Mouse (Mus musculus) midbrain, postnatal 0 days (tissue): ENCODE data around the gene Ttc4. TPM values are rescaled to one million over a fixed set of nuclear protein-coding genes. Genes with fewer than 3 reads are reported as not detected.

ENCODE experiments used
- ATAC-seq: fragments of 200-750 bp; cut with Nextera tagmentation; 2 replicates; pipeline ENCODE4 v1.8.0; 2017; ENCODE audit warnings: moderate number of reproducible peaks, mild to moderate bottlenecking, moderate TSS enrichment, moderate library complexity; ENCODE audit not compliant: low FRiP score
- DNase-seq: peaks from one replicate; pipeline ENCODE4 v3.0.0-alpha.2; 2015; ENCODE audit warnings: low spot score
- H3K27ac ChIP-seq: fragments of 300-500 bp; sonication (generic); 2 replicates; pipeline ENCODE4 v1.5.1; 2014; ENCODE audit warnings: low read depth, mild to moderate bottlenecking, low read length, mixed read lengths
- H3K27me3 ChIP-seq: fragments of 300-500 bp; sonication (generic); 2 replicates; pipeline ENCODE4 v1.6.1; 2014; ENCODE audit warnings: low read length, control low read depth, mixed read lengths; ENCODE audit not compliant: insufficient read depth
- H3K36me3 ChIP-seq: fragments of 300-500 bp; sonication (generic); 2 replicates; pipeline ENCODE4 v1.6.1; 2014; ENCODE audit warnings: low read length, control low read depth, mixed read lengths; ENCODE audit not compliant: insufficient read depth
- H3K4me1 ChIP-seq: fragments of 300-500 bp; sonication (generic); 2 replicates; pipeline ENCODE4 v1.6.1; 2014; ENCODE audit warnings: mild to moderate bottlenecking, control low read depth, antibody characterized with exemption, low read length, mixed read lengths; ENCODE audit not compliant: insufficient read depth
- H3K4me2 ChIP-seq: fragments of 300-500 bp; sonication (generic); 2 replicates; pipeline ENCODE4 v1.6.1; 2014; ENCODE audit warnings: low read depth, mild to moderate bottlenecking, low read length, mixed read lengths; ENCODE audit not compliant: poor library complexity, severe bottlenecking
- H3K4me3 ChIP-seq: fragments of 300-500 bp; sonication (generic); 2 replicates; pipeline ENCODE4 v1.5.1; 2014; ENCODE audit warnings: low read depth, mild to moderate bottlenecking, low read length, moderate library complexity
- H3K9ac ChIP-seq: fragments of 300-500 bp; sonication (generic); replicated peaks from 2 replicates; pipeline ENCODE4 v1.6.1; 2014; ENCODE audit warnings: mild to moderate bottlenecking, low read length, moderate library complexity, mixed read lengths; ENCODE audit not compliant: poor library complexity, severe bottlenecking
- H3K9me3 ChIP-seq: fragments of 300-500 bp; sonication (generic); 2 replicates; pipeline ENCODE4 v1.6.1; 2016; ENCODE audit warnings: low read length, control low read depth
- CTCF ChIP-seq: IDR thresholded peaks from 2 replicates; pipeline ENCODE4 v1.5.1; 2016; ENCODE audit warnings: antibody characterized with exemption, mild to moderate bottlenecking
- WGBS: fragments of 180-500 bp; shearing (Covaris S2); extraction: QIAGEN DNeasy Blood & Tissue Kit; methylation state at CpG from one replicate; pipeline ENCODE4 v1.1.7; 2014; 5-methylcytosine and 5-hydroxymethylcytosine counted together
- polyA plus RNA-seq: library from polyadenylated mRNA; unstranded; fragments of >200 nt; fragmentation: Nextera tagmentation; extraction: Ambion mirVana; gene quantifications from 2 replicates; pipeline ENCODE4 v1.2.1, GENCODE M21; 2015
- total RNA-seq: library from RNA; depleted of rRNA; stranded (reverse); fragments of >200 nt; gene quantifications from 2 replicates; pipeline ENCODE4 v1.2.3, GENCODE M21; 2014

Ttc4 gene
- total and polyA plus RNA-seq, 2 experiments from 2014 or later: 93.2 to 127 TPM

DNA sequence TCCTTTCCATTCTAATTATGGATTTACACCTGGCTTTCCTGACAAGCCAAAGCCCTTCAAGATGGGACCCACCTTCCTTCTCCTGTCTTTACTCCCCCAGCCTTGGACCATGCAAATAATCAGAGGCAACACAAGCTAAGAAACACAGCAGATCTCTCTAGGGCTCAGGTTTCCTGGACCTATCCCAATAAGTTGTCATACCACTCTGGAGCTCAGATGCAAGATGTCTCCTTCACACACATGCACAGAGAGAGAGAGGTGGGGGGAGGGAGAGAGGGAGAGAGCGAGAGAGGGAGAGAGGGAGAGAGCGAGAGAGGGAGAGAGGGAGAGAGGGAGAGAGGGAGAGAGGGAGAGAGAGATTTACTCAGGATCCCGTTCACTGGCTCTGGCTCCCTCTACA lies 46.4 kb downstream of the Ttc4 start:
- DNase-seq: no peak
- no peaks in the 10 kb centered on the region for H3K27me3 ChIP-seq

DNA sequence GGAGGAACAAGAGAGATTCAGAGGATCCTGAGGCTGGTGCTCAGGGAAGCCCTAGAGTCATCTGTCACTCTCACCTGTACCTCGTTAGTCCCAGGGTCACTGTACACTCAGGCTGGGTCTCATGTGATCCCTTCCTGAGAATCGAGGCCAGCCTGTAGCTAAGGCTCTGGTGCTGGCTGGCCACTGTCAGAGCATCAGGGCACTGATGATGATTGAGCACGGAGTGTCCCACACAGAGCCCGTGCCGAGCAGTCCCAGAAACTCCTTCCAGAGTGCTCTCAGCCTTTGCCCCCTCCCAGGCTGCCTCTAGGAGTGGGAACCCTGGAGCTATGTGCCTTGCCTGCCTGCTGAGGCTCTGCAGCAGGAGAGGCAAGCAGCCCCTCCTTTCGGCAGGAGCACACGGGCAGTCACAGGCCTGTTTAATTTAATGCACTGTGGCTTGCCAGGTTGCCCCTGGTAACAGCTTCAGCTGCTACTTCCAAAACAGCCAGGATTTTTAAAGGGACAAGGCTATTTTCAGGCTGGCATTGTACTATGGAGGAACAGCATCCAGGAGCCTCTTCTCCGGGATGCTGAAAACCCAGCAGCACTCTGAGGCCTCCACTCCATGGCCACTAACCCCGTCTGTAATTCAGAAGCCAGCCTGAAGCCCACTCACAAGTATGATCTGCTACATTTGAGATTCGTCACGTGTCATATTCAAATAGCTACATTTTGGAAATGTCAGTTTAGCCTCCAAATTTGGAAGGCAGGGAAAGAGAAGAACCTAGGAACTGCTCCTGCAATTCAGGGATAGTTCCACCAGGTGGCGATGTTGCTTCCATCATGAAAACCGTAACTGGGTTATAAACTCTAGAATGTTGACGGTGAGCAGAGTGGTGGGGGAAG lies 48.2 kb downstream of the Ttc4 start:
- Histone ChIP-seq H3K9me3 (no peaks in the 10 kb centered on the region), H3K27me3 (no peaks in the 10 kb centered on the region), H3K4me2 (peak overlapping the region; percentile 20; the same call in 1 of the 2 replicates), H3K27ac (peak overlapping the region; percentile 90), H3K36me3 (no peaks in the 10 kb centered on the region), H3K9ac (0 out of 2 replicates have a peak overlapping the region, but pooled peaks have one; percentile 33), H3K4me3 (no peak overlapping the region), H3K4me1 (peaks cover 36% of the 10 kb centered on the region)
- 7% methylated on average over 14 of the region's 14 CpGs for WGBS
- peak; percentile 82 for ATAC-seq
- peak; percentile 96 for DNase-seq
- TF ChIP-seq CTCF: peak; percentile 94

More for the DNA sequence above, 46.4 kb downstream of the Ttc4 start:
- ATAC-seq: no peak
- Histone ChIP-seq H3K9ac (no peak overlapping the region), H3K27ac (peak overlapping the region; percentile 90), H3K36me3 (no peaks in the 10 kb centered on the region), H3K9me3 (no peaks in the 10 kb centered on the region), H3K4me2 (no peak overlapping the region), H3K4me3 (no peak overlapping the region), H3K4me1 (peaks cover 33% of the 10 kb centered on the region)
- 31% methylated on average over 1 of the region's 3 CpGs for WGBS
- TF ChIP-seq CTCF: no peak

DNA sequence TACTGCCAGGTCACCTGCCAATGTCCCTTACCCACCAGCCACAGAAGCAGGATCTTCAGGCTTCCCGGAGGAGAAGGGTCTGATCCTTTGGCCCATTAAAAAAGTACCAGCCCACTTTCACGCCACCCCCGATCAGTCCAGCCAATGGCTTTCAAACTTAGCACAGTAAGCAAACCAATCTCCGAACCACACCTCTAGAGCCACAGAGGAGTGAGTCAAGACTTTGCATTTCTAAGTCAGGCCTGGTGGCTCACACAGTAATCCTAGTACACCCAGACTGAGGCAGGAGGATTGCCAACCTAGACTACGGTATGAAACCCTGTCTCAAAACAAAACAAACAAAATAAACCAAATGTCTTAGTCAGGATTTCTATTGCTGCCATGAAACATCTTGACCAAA lies 49.4 kb downstream of the Ttc4 start:
- Histone ChIP-seq H3K36me3 (no peaks in the 10 kb centered on the region), H3K9ac (no peak overlapping the region), H3K4me1 (peaks cover 30% of the 10 kb centered on the region), H3K27ac (no peak overlapping the region), H3K4me3 (no peak overlapping the region), H3K9me3 (no peaks in the 10 kb centered on the region), H3K27me3 (no peaks in the 10 kb centered on the region), H3K4me2 (no peak overlapping the region)
- 78% methylated on average over 5 of the region's 5 CpGs for WGBS
- TF ChIP-seq CTCF: no peak
- DNase-seq (no peak), ATAC-seq (no peak)

DNA sequence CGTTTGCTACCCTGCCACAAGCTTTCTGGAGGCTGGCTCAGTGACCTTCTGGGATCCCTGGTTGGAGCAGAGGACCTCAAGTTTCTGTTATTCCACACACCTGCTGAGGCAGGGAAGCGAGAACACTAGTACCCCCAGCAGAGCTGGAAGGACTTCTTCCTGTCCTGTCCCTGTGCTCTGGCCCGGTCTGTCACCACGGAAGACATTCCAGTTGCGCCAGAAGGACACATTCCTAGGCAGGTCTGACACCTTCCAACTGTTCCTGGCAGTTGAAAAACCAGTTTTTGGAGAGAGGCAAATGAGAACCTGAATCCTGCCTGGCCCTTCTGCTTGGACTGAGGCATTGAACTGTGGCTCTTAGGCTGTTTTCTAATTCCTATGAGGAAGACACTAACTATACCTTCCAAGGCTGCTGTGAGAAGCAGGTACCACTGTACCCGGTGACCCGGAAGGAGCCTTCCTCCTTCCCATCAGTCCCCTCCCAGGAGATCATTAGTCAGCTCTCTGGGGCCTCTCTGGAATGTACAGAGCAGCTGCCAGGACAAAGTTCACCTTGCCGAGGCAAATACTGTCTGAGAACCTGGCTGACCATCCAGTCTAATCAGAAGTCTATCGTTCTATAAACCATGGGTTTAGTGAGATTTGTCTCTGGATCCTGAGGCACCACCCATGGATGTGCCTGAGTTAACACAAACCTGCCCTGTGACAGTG lies 49.9 kb downstream of the Ttc4 start:
- no peak overlapping the region for H3K27ac ChIP-seq
- WGBS: 65% methylated on average over 9 of the region's 9 CpGs
- no peak for ATAC-seq
- no peak overlapping the region for H3K9ac ChIP-seq
- H3K36me3 ChIP-seq: no peaks in the 10 kb centered on the region
- no peak overlapping the region for H3K4me3 ChIP-seq
- no peaks in the 10 kb centered on the region for H3K9me3 ChIP-seq
- 0 out of 2 replicates have a peak, but pooled peaks cover 2% of the 10 kb centered on the region for H3K27me3 ChIP-seq
- no peak overlapping the region for H3K4me2 ChIP-seq
- no peak for TF ChIP-seq CTCF
- H3K4me1 ChIP-seq: peaks cover 26% of the 10 kb centered on the region
- DNase-seq: no peak

DNA sequence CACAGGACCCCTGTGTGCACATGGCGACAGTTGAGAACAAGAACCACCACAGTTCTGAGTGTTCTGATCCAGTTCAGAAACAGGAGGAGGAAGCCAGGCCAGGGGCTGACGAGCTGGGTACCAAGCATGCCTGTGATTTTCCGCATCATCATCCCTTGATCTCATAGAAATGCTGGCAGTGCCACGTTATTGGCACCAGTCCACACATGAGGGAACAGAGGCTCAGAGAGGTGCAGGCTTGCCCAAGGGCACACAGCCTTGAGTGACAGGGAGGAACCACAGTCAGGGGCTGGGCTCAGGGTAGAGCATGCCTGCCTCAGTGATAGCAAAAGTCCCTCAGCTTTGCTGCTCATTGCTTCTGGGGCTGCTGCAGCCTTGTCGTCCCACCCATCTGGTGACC lies 50.9 kb downstream of the Ttc4 start:
- 69% methylated on average over 5 of the region's 5 CpGs for WGBS
- Histone ChIP-seq H3K9me3 (no peaks in the 10 kb centered on the region), H3K27me3 (peaks cover 3% of the 10 kb centered on the region; the same call in 1 of the 2 replicates), H3K36me3 (no peaks in the 10 kb centered on the region), H3K27ac (no peak overlapping the region), H3K4me1 (peaks cover 17% of the 10 kb centered on the region), H3K4me2 (no peak overlapping the region), H3K4me3 (no peak overlapping the region), H3K9ac (no peak overlapping the region)
- no peak for ATAC-seq
- no peak for DNase-seq
- no peak for TF ChIP-seq CTCF

DNA sequence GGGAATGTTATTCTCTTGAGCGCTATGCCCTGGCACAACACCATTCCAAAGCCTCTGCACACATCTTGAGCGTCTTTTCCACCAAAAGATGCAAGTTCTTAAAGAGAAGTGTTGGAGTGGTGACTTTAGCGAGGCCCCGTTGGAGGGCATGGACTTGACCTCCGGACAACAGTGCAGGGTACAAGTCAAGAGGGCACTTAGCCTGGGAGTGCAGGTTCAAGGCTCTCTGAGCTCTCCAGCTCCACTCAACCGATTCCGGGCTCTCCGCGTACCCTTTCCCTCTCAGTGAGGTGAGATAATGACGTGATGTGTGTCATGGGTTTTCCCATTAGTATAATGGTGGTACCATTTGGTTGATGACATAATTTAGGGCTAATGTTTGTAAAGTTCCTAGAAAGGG lies 54.5 kb downstream of the Ttc4 start:
- DNase-seq (no peak), ATAC-seq (no peak)
- 89% methylated on average over 10 of the region's 10 CpGs for WGBS
- H3K9ac ChIP-seq: no peak overlapping the region
- peaks cover 3% of the 10 kb centered on the region; the same call in 1 of the 2 replicates for H3K4me1 ChIP-seq
- H3K36me3 ChIP-seq: no peaks in the 10 kb centered on the region
- H3K27me3 ChIP-seq: peaks cover 9% of the 10 kb centered on the region
- H3K4me3 ChIP-seq: no peak overlapping the region
- no peak for TF ChIP-seq CTCF
- no peaks in the 10 kb centered on the region for H3K9me3 ChIP-seq
- no peak overlapping the region for H3K27ac ChIP-seq
- no peak overlapping the region for H3K4me2 ChIP-seq
